Mouse (Mus musculus) brain, adult 2 months (tissue): ENCODE results near the gene Anks4b.

Source experiments
- DNase-seq: peaks from one replicate; pipeline ENCODE4 v3.0.0; 2011; ENCODE audit warnings: low read depth, low spot score

Anks4b gene

GRCm38 (mm10) chr7:120173603-120174244 is at the start of gene Anks4b:
Gene Anks4b (plus strand): TSS chr7:120173858.
- DNase-seq, result no peak

- peak; percentile 85 for DNase-seq
These were observed 48.8 kb upstream of the Anks4b start for GRCm38 (mm10) chr7:120124844-120125243.

- no peak for DNase-seq
These were observed 46.5 kb upstream of the Anks4b start for GRCm38 (mm10) chr7:120126976-120127685.

GRCm38 (mm10) chr7:120127686-120128059 is 46.0 kb upstream of the Anks4b start:
- no peak for DNase-seq

- peak; percentile 76 for DNase-seq
These were observed 44.7 kb upstream of the Anks4b start for GRCm38 (mm10) chr7:120128951-120129350.

GRCm38 (mm10) chr7:120142743-120143142 is 30.9 kb upstream of the Anks4b start:
- peak; percentile 22 for DNase-seq

- no peak for DNase-seq
These were observed 28.5 kb upstream of the Anks4b start, which contains the start of gene Zp2 for GRCm38 (mm10) chr7:120145191-120145590. Gene Zp2 (minus strand): TSS chr7:120145291.

- peak; percentile 22 for DNase-seq
These were observed 23.4 kb upstream of the Anks4b start for GRCm38 (mm10) chr7:120150257-120150656.

- no peak for DNase-seq
These were observed 22.8 kb upstream of the Anks4b start for GRCm38 (mm10) chr7:120150898-120151297.

GRCm38 (mm10) chr7:120156841-120157409 is 16.7 kb upstream of the Anks4b start:
- DNase-seq, result peak; percentile 89

- DNase-seq, result peak; percentile 21
These were observed 16.0 kb upstream of the Anks4b start for GRCm38 (mm10) chr7:120157575-120158061.

GRCm38 (mm10) chr7:120158121-120158613 is 15.5 kb upstream of the Anks4b start:
- no peak for DNase-seq

GRCm38 (mm10) chr7:120163581-120164251 is 9.9 kb upstream of the Anks4b start:
- no peak for DNase-seq

- DNase-seq, result no peak
These were observed 1.4 kb upstream of the Anks4b start for GRCm38 (mm10) chr7:120172188-120172700.

GRCm38 (mm10) chr7:120174723-120175504 is 1.3 kb downstream of the Anks4b start:
- DNase-seq, result peak; percentile 62

- DNase-seq, result no peak
These were observed 4.0 kb downstream of the Anks4b start for GRCm38 (mm10) chr7:120177611-120178010.

GRCm38 (mm10) chr7:120178935-120179334 is 5.3 kb downstream of the Anks4b start:
- no peak for DNase-seq

GRCm38 (mm10) chr7:120180547-120180946 is 6.9 kb downstream of the Anks4b start:
- DNase-seq, result peak; percentile 56

GRCm38 (mm10) chr7:120181401-120182230 is 8.0 kb downstream of the Anks4b start:
- peak; percentile 19 for DNase-seq

GRCm38 (mm10) chr7:120182891-120183290 is 9.2 kb downstream of the Anks4b start:
- no peak for DNase-seq
